Mouse (Mus musculus) frontal cortex, postnatal 36 days (tissue): ENCODE results near the gene Yars2.
"Not testable (repeated sequence)": the region's sequence is repeated elsewhere in the genome, so short reads cannot be mapped to it uniquely, and the experiment has no call there.

Source experiments
- DNase-seq, 2 experiments: peaks; one replicate each; pipeline ENCODE4 v3.0.0; 2022; ENCODE audit warnings: low spot score in 2 of 2

Yars2 gene

GRCm38 (mm10) chr16:16302369-16303137 is at the start of gene Yars2:
Gene Yars2 (plus strand): TSS chr16:16302965.
- DNase-seq = peak; percentile 92 to 96

- DNase-seq = no peak
These were observed 49.3 kb upstream of the Yars2 start for GRCm38 (mm10) chr16:16253326-16254074.

- DNase-seq = no peak
These were observed 47.5 kb upstream of the Yars2 start for GRCm38 (mm10) chr16:16255217-16255616.

- no peak for DNase-seq
These were observed 46.9 kb upstream of the Yars2 start for GRCm38 (mm10) chr16:16255874-16256273.

- no peak for DNase-seq
These were observed 46.1 kb upstream of the Yars2 start for GRCm38 (mm10) chr16:16256672-16257071.

- no peak for DNase-seq
These were observed 41.9 kb upstream of the Yars2 start for GRCm38 (mm10) chr16:16260882-16261281.

- no peak for DNase-seq
These were observed 41.3 kb upstream of the Yars2 start for GRCm38 (mm10) chr16:16261481-16261880.

- no peak for DNase-seq
These were observed 40.3 kb upstream of the Yars2 start for GRCm38 (mm10) chr16:16262436-16262835.

- DNase-seq = no peak
These were observed 29.8 kb upstream of the Yars2 start for GRCm38 (mm10) chr16:16272978-16273377.

- DNase-seq = no peak
These were observed 29.0 kb upstream of the Yars2 start for GRCm38 (mm10) chr16:16273752-16274151.

GRCm38 (mm10) chr16:16303138-16303827 is 518 bp downstream of the Yars2 start:
- peak; percentile 45 to 52 for DNase-seq

GRCm38 (mm10) chr16:16303888-16304287 is 1.1 kb downstream of the Yars2 start:
- no peak for DNase-seq

GRCm38 (mm10) chr16:16311319-16311718 is 8.6 kb downstream of the Yars2 start:
- no peak for DNase-seq

- DNase-seq = no peak
These were observed 23.1 kb downstream of the Yars2 start for GRCm38 (mm10) chr16:16325775-16326336.

GRCm38 (mm10) chr16:16346420-16346819 is 43.7 kb downstream of the Yars2 start:
- DNase-seq = no peak

GRCm38 (mm10) chr16:16357908-16358307 is 55.1 kb downstream of the Yars2 start:
- no peak for DNase-seq

GRCm38 (mm10) chr16:16358481-16359100 is 55.8 kb downstream of the Yars2 start, which contains the start of gene Dnm1l:
Gene Dnm1l (minus strand): TSS chr16:16358959.
- DNase-seq = peak; percentile 92 to 93

GRCm38 (mm10) chr16:16359101-16359482 is 56.3 kb downstream of the Yars2 start:
- not testable (repeated sequence) for DNase-seq
